Mouse (Mus musculus) monocyte, adult 5-6 weeks (primary cell): ENCODE measurements around the gene Pdcd7. TPM values are rescaled to one million over a fixed set of nuclear protein-coding genes. Genes with fewer than 3 reads are reported as not detected.

Experiments
- ATAC-seq: fragments of 153-309, 156-312 bp; replicated peaks from 2 replicates; pipeline ENCODE4 v1.8.0; 2017; ENCODE audit warnings: mild to moderate bottlenecking; ENCODE audit not compliant: low TSS enrichment, insufficient number of reproducible peaks, severe bottlenecking, poor library complexity, low FRiP score
- total RNA-seq: library from RNA; stranded (forward); fragments of 200-1000, 200-491, 200-594 nt; gene quantifications from 3 replicates; pipeline ENCODE4 v1.2.3, GENCODE M21; 2017

Gene Pdcd7
- total RNA-seq, 1 experiment from 2014 or later = 24.6 TPM

- ATAC-seq = no peak
Measured at GRCm38 (mm10) chr9:65347112-65347850, 1.4 kb downstream of the Pdcd7 start.

- ATAC-seq = no peak
Measured at GRCm38 (mm10) chr9:65353251-65353650, 7.3 kb downstream of the Pdcd7 start.

- no peak for ATAC-seq
Measured at GRCm38 (mm10) chr9:65356561-65356960, 10.7 kb downstream of the Pdcd7 start.

GRCm38 (mm10) chr9:65356971-65357370, 11.1 kb downstream of the Pdcd7 start:
- ATAC-seq = no peak

- no peak for ATAC-seq
Measured at GRCm38 (mm10) chr9:65358956-65359480, 13.1 kb downstream of the Pdcd7 start.

- ATAC-seq = no peak
Measured at GRCm38 (mm10) chr9:65360641-65361448, 14.9 kb downstream of the Pdcd7 start, which contains the start of gene Ubap1l. Gene Ubap1l, plus strand, starts transcription at chr9:65361041.

GRCm38 (mm10) chr9:65363684-65364083, 17.8 kb downstream of the Pdcd7 start:
- no peak for ATAC-seq

GRCm38 (mm10) chr9:65365721-65366120, 19.8 kb downstream of the Pdcd7 start:
- no peak for ATAC-seq

GRCm38 (mm10) chr9:65371756-65372155, 25.9 kb downstream of the Pdcd7 start:
- ATAC-seq = no peak

GRCm38 (mm10) chr9:65372449-65372848, 26.5 kb downstream of the Pdcd7 start:
- ATAC-seq = no peak

- ATAC-seq = no peak
Measured at GRCm38 (mm10) chr9:65374468-65375162, 28.7 kb downstream of the Pdcd7 start.

- no peak for ATAC-seq
Measured at GRCm38 (mm10) chr9:65375163-65375934, 29.4 kb downstream of the Pdcd7 start.

GRCm38 (mm10) chr9:65381017-65381590, 35.2 kb downstream of the Pdcd7 start:
- ATAC-seq = no peak; the same call in 1 of the 2 replicates

- ATAC-seq = no peak
Measured at GRCm38 (mm10) chr9:65382031-65382750, 36.3 kb downstream of the Pdcd7 start.

GRCm38 (mm10) chr9:65382751-65383097, 36.8 kb downstream of the Pdcd7 start:
- no peak for ATAC-seq

GRCm38 (mm10) chr9:65384276-65384675, 38.4 kb downstream of the Pdcd7 start:
- no peak for ATAC-seq

GRCm38 (mm10) chr9:65386373-65387140, 40.7 kb downstream of the Pdcd7 start:
- no peak for ATAC-seq
